Mouse (Mus musculus) gastrocnemius, adult 18-20 months (tissue): ENCODE data around the gene Gal3st4. TPM values are rescaled to one million over a fixed set of nuclear protein-coding genes. Genes with fewer than 3 reads are reported as not detected.
"Not testable (repeated sequence)": the region's sequence is repeated elsewhere in the genome, so short reads cannot be mapped to it uniquely, and the experiment has no call there.

Experiments
- DNase-seq: peaks from one replicate; pipeline ENCODE4 v3.0.0; 2021; ENCODE audit warnings: low spot score
- total RNA-seq, 2 experiments: library from RNA; stranded (reverse); gene quantifications; 2 replicates each; pipeline ENCODE4 v1.2.3; 2021

Gene Gal3st4
- total RNA-seq, 2 experiments from 2014 or later, result 0.14 TPM; not detected in 1

- no peak for DNase-seq
Observed at GRCm38 (mm10) chr5:138219864-138220263, 52.8 kb downstream of the Gal3st4 start.

GRCm38 (mm10) chr5:138216632-138217031 lies 56.0 kb downstream of the Gal3st4 start:
- DNase-seq, result not testable (repeated sequence)

Other genes starting within 250 kb of the Gal3st4 start
- not detected for gene Smok3c, start 219.6 kb downstream of the Gal3st4 start, total RNA-seq
- 10 to 100 TPM; 11.2 to 11.8 TPM for gene Zkscan1, start 187.8 kb downstream of the Gal3st4 start, total RNA-seq
- 10 to 100 TPM; 15.0 to 15.4 TPM for gene Zscan21, start 155.9 kb downstream of the Gal3st4 start, total RNA-seq
- 1 to 10 TPM; 4.9 to 5.8 TPM for gene Zfp113, start 117.1 kb downstream of the Gal3st4 start, total RNA-seq
- gene Cops6, start 111.8 kb downstream of the Gal3st4 start, total RNA-seq, result 100 to 1,000 TPM; 105 to 110 TPM
- gene Ap4m1, start 100.8 kb downstream of the Gal3st4 start, total RNA-seq, result 1 to 10 TPM; 6.6 to 7.0 TPM
- 1 to 10 TPM; 6.5 to 7.8 TPM for gene Mcm7, start 100.4 kb downstream of the Gal3st4 start, total RNA-seq
- 10 to 100 TPM; 34.5 to 34.9 TPM for gene Taf6, start 85.4 kb downstream of the Gal3st4 start, total RNA-seq
- 1 to 10 TPM; 2.7 to 3.5 TPM for gene Cnpy4, start 85.4 kb downstream of the Gal3st4 start, total RNA-seq
- gene Mblac1, start 78.5 kb downstream of the Gal3st4 start, total RNA-seq, result 1 to 10 TPM; 1.4 TPM
- gene Nxpe5, start 46.9 kb downstream of the Gal3st4 start, total RNA-seq, result under 1 TPM; 0.09 to 0.31 TPM
- 10 to 100 TPM; 47.2 to 51.1 TPM for gene Lamtor4, start 17.4 kb downstream of the Gal3st4 start, total RNA-seq
- gene BC037034, start 8.8 kb downstream of the Gal3st4 start, total RNA-seq, result 1 to 10 TPM; 2.7 to 3.2 TPM
- gene Gm43720, start 7.1 kb upstream of the Gal3st4 start, total RNA-seq, result not detected
- not detected for gene Gpc2, start 7.2 kb upstream of the Gal3st4 start, total RNA-seq
- gene Stag3, start 7.4 kb upstream of the Gal3st4 start, total RNA-seq, result not detected
- not detected for gene Pvrig, start 69.1 kb upstream of the Gal3st4 start, total RNA-seq
- 1 to 10 TPM; 1.7 to 1.8 TPM for gene Zfp157, start 168.6 kb upstream of the Gal3st4 start, total RNA-seq